Mouse (Mus musculus) heart, adult 2 months (tissue): ENCODE results near the gene Socs7. TPM values are rescaled to one million over a fixed set of nuclear protein-coding genes. Genes with fewer than 3 reads are reported as not detected.
A peak's percentile ranks its signal among the peaks of the same experiment; 100 is the strongest.

Experiments
- DNase-seq, 2 experiments: peaks; one replicate each; pipeline ENCODE4 v3.0.0; 2021
- H3K27ac ChIP-seq: fragments of 200-600 bp; 2 replicates; pipeline ENCODE4 v1.8.1; 2022
- H3K27me3 ChIP-seq: fragments of 200-500 bp; 2 replicates; pipeline ENCODE4 v1.6.1; 2012; ENCODE audit warnings: mild to moderate bottlenecking, low read length, inconsistent platforms, mixed read lengths; ENCODE audit not compliant: control insufficient read depth, insufficient read depth
- H3K36me3 ChIP-seq: fragments of 200-500 bp; 2 replicates; pipeline ENCODE4 v1.6.1; 2012; ENCODE audit warnings: low read length, inconsistent platforms; ENCODE audit not compliant: control insufficient read depth, insufficient read depth
- H3K4me1 ChIP-seq: fragments of 200-500 bp; 2 replicates; pipeline ENCODE4 v1.6.1; 2011; ENCODE audit warnings: low read length; ENCODE audit not compliant: control insufficient read depth, insufficient read depth
- H3K4me3 ChIP-seq: fragments of 200-600 bp; 2 replicates; pipeline ENCODE4 v1.8.1; 2022
- H3K79me2 ChIP-seq: fragments of 200-500 bp; replicated peaks from 2 replicates; pipeline ENCODE4 v1.6.1; 2012; ENCODE audit warnings: mild to moderate bottlenecking, inconsistent platforms, low read length, moderate library complexity, mixed read lengths; ENCODE audit not compliant: control insufficient read depth, insufficient read depth
- H3K9ac ChIP-seq: fragments of 200-500 bp; 2 replicates; pipeline ENCODE4 v1.6.1; 2012; ENCODE audit warnings: low read depth, mild to moderate bottlenecking, control low read depth, inconsistent platforms, low read length, mixed read lengths
- CTCF ChIP-seq: fragments of 200-600 bp; IDR thresholded peaks from 2 replicates; pipeline ENCODE4 v1.8.1; 2022; ENCODE audit warnings: antibody characterized with exemption, mild to moderate bottlenecking, moderate library complexity
- EP300 ChIP-seq: fragments of 200-500 bp; IDR thresholded peaks from 2 replicates; pipeline ENCODE4 v1.6.1; 2011; ENCODE audit warnings: low read depth, low read length, control low read depth; ENCODE audit not compliant: insufficient read depth
- POLR2A ChIP-seq: fragments of 200-500 bp; IDR thresholded peaks from 2 replicates; pipeline ENCODE4 v1.6.1; 2011; ENCODE audit warnings: mild to moderate bottlenecking, low read depth, low read length, control low read depth; ENCODE audit not compliant: insufficient read depth
- WGBS: fragments of 180-500 bp; shearing (Covaris S2); methylation state at CpG from one replicate; pipeline ENCODE4 v1.1.7; 2018; 5-methylcytosine and 5-hydroxymethylcytosine counted together
- intact Hi-C: fragments of 180-260 bp; cut with DNase I; formaldehyde crosslinking; loops from one replicate; pipeline ENCODE4 v1.15.1; 2025
- polyA plus RNA-seq: library from polyadenylated mRNA; depleted of rRNA; stranded (reverse); fragments of >200 nt; gene quantifications from 2 replicates; pipeline ENCODE4 v1.2.3, GENCODE M21; 2012
- total RNA-seq, 2 experiments: library from RNA; stranded (reverse); gene quantifications; 2 replicates each; pipeline ENCODE4 v1.2.3; 2021

Socs7 gene
- total and polyA plus RNA-seq, 3 experiments = 8.9 to 22.8 (median 21.4) TPM

DNA sequence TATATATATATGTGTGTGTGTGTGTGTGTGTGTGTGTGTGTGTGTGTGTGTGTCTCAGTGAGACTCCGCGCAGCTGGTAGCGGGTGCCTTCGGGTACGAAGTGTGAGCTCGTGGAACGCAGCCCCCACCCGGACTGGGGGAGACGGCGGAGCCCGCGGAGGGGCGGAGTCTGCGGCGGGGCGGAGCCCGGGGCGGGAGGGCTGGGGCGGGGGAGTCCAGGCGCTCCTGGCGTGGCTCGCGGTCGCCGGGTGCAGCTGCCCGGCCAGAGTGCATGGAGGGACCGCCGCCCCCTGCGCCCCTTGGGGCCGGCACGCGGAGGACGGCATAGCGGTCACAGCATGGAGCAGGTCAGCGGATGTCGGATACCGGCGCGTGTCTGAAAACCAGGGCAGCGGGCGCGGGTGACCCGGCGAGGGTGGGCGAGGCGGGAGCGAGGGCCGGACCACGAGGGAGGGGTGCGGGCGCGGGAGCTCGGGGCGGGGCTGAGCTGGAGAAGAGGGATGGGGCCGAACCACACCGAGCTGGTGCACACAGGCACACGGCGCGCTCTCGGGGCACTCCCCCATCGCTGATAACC, 41.9 kb downstream of the Socs7 start:
- no peaks in the 10 kb centered on the region for H3K27me3 ChIP-seq
- intact Hi-C loops = no loop called here
- peaks cover 8% of the 10 kb centered on the region for H3K4me1 ChIP-seq
- TF ChIP-seq EP300 = no peak
- no peak for TF ChIP-seq POLR2A
- no peak for TF ChIP-seq CTCF
- H3K27ac ChIP-seq = no peak overlapping the region
- H3K79me2 ChIP-seq = no peaks in the 10 kb centered on the region
- peak overlapping the region; percentile 9 for H3K9ac ChIP-seq
- under 1% methylated on average over 37 of the region's 61 CpGs for WGBS
- peak; percentile 69 to 74 for DNase-seq
- H3K4me3 ChIP-seq = peak overlapping the region; percentile 57
- no peaks in the 10 kb centered on the region for H3K36me3 ChIP-seq

DNA sequence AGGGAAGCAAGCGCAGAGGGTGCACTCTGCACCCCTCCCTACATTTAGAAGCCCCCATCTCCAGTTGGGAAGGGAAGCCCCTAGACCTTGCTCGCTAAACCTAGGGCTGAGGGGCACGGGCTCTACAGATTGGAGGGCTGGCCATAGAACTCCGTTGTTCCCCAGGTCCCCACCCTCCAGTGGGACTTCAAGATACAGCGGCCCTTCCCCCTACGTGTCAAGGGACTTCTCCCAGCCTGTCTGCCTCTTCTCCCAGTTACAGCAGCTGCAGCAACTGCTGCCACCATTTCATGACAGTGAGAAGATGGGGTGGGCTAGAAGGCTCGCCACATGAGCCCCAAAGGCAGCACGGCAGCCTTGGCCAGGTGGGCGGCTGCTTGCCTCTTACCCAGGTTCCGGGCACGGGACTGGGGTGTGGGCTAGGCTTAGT, 42.4 kb downstream of the Socs7 start:
- H3K27me3 ChIP-seq = no peaks in the 10 kb centered on the region
- H3K79me2 ChIP-seq = no peaks in the 10 kb centered on the region
- DNase-seq = no peak
- peak overlapping the region; percentile 57 for H3K4me3 ChIP-seq
- peak overlapping the region; percentile 12 for H3K9ac ChIP-seq
- peaks cover 8% of the 10 kb centered on the region for H3K4me1 ChIP-seq
- TF ChIP-seq POLR2A (no peak), CTCF (no peak), EP300 (no peak)
- H3K36me3 ChIP-seq = no peaks in the 10 kb centered on the region
- no peak overlapping the region for H3K27ac ChIP-seq
- intact Hi-C loops = no loop called here
- 6% methylated on average over 11 of the region's 11 CpGs for WGBS

DNA sequence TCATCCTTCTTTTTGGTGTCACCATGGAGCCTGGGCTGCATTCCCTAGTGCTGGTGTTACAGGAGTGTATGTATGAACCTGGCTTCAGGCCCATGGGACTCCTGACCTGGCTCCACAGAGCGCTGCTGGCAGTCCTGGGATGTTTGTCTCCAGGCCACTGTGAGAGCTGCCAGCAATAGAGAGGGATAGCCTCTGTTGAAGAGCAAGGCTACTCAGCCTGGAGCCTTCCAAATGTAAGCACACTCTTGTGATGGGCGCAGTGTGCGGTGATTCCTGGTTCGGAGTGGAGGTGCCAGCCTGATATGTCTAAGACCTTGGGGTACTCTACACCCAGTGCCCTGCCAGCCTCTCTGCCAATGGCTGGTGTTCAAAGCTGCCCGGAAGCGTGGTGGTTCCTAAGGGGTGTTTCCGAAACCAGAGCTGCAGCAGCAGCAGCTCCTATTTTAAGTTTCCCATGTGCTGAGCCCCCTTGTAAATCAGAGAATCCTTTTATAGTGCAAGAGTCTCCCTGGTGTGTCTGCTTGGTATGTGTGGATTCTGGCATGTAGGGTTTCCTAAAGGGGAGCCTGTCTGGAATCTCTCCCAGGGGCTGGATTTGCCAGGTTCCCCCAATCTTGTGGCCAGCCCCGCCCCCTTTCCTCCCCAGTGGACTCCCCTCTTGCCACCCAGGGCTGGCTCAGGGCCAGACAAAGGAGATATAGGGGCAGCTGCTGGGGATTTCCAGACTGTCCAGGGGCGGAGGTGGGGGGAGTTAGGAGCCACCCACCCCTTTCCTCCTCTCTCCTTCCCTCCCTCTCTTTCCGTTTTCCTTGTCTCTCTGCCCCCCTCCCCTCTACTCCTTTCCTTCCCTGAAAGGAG, 44.0 kb downstream of the Socs7 start:
- Histone ChIP-seq H3K36me3 (no peaks in the 10 kb centered on the region), H3K4me3 (no peak overlapping the region), H3K4me1 (peaks cover 8% of the 10 kb centered on the region), H3K79me2 (no peaks in the 10 kb centered on the region), H3K9ac (no peak overlapping the region), H3K27ac (no peak overlapping the region), H3K27me3 (no peaks in the 10 kb centered on the region)
- 36% methylated on average over 10 of the region's 10 CpGs for WGBS
- no peak for TF ChIP-seq CTCF
- TF ChIP-seq POLR2A = no peak
- TF ChIP-seq EP300 = no peak
- intact Hi-C loops = no loop called here
- peak in 1 of 2 experiments; percentile 73 for DNase-seq

DNA sequence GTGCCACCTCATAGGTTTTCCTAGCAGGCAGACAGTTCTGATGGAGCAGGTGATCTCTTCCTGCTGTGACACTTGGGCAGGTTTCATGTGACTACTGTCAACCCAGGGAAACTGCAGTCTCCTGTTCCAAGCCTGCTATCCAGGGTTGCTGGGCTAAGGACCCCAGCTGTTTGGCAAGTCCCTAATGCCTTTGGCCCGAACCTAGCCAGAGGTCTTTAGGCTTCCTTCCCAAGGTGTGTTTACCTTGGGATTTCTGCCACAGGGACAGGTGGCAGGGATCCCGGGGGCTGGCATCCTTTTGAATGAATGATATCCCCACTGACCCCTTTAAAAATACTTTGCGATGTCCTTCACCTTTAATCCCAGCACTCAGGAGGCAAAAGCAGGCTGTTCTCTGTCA, 45.1 kb downstream of the Socs7 start:
- no peak overlapping the region for H3K9ac ChIP-seq
- H3K79me2 ChIP-seq = no peaks in the 10 kb centered on the region
- no peak overlapping the region for H3K27ac ChIP-seq
- H3K36me3 ChIP-seq = no peaks in the 10 kb centered on the region
- 84% methylated on average over 3 of the region's 3 CpGs for WGBS
- TF ChIP-seq POLR2A = no peak
- H3K4me1 ChIP-seq = peaks cover 9% of the 10 kb centered on the region
- H3K27me3 ChIP-seq = no peaks in the 10 kb centered on the region
- no peak overlapping the region for H3K4me3 ChIP-seq
- intact Hi-C loops = no loop called here
- no peak for DNase-seq

DNA sequence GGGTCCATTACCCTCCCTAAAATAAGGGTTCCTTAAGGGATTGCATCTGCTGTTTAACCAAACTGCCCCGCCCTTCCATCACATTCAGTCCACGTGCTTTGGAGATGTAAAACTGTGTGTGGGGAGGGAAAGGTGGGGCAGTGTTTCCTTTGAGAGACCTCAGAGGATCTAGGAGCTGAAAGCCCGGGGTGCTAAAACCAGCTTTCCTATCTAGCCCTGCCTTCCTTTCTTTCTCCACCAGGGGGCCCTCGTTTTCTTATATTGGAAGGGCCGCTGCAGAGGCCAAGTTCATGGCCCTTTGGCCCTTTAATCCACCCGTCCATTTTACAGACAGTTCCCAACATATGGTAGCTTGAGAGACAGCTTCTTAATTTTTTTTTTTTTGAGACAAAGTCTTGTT, 45.8 kb downstream of the Socs7 start:
- no peak overlapping the region for H3K4me3 ChIP-seq
- H3K79me2 ChIP-seq = no peaks in the 10 kb centered on the region
- WGBS = 2% methylated on average over 6 of the region's 6 CpGs
- peak; percentile 81 to 84 for DNase-seq
- no peak overlapping the region for H3K27ac ChIP-seq
- peak; percentile 53; the same call in 1 of the 2 replicates for TF ChIP-seq EP300
- TF ChIP-seq POLR2A = no peak
- peak; percentile 93 for TF ChIP-seq CTCF
- H3K36me3 ChIP-seq = no peaks in the 10 kb centered on the region
- intact Hi-C loops = loop anchor here (1.0 kb wide), 2 partner anchors 24 to 61 kb away; no protein-coding TSS in a partner anchor
- H3K27me3 ChIP-seq = no peaks in the 10 kb centered on the region
- H3K4me1 ChIP-seq = peaks cover 10% of the 10 kb centered on the region
- no peak overlapping the region for H3K9ac ChIP-seq

DNA sequence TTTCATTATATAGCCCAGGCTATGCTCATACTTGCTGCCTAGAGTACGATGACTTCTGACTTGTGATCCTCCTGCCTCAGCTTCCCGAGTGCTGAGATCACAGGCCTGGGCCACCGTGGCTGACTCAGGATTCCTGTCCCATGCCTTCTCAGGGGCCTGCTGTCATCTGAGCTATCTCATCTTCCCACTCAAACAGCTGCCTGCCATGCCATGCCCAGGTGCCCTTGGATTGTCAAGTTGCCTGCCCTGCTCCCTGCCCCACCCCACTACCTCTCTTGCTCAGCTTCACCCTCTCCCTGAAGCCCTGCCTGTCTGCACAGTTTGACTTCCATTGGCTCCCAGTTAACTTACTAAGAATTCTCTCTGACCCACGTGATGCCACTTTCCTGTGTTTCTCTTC, 48.6 kb downstream of the Socs7 start:
- intact Hi-C loops = no loop called here
- no peak overlapping the region for H3K9ac ChIP-seq
- H3K4me1 ChIP-seq = peaks cover 4% of the 10 kb centered on the region
- WGBS = 82% methylated on average over 4 of the region's 4 CpGs
- no peak for DNase-seq
- H3K4me3 ChIP-seq = no peak overlapping the region
- TF ChIP-seq POLR2A (no peak), CTCF (no peak), EP300 (no peak)
- no peaks in the 10 kb centered on the region for H3K27me3 ChIP-seq
- H3K79me2 ChIP-seq = no peaks in the 10 kb centered on the region
- no peak overlapping the region for H3K27ac ChIP-seq
- H3K36me3 ChIP-seq = no peaks in the 10 kb centered on the region
